Mouse (Mus musculus): ENCODE results near the gene Adtrp.

- TF ChIP-seq EP300 (IDR thresholded peaks at IDR 0.05) (no peak), CTCF (IDR thresholded peaks at IDR 0.05) (no peak)
Measured at GRCm38 (mm10) chr13:41748866-41749265, 98.6 kb downstream of the Adtrp start.

Data from lung, postnatal 0 days (tissue).